Mouse (Mus musculus) activated CD4-positive, CD25-positive, alpha-beta regulatory T cell, adult 4 months (primary cell): ENCODE measurements around the gene Gm10772. TPM values are rescaled to one million over a fixed set of nuclear protein-coding genes. Genes with fewer than 3 reads are reported as not detected.
"Not testable (repeated sequence)": the region's sequence is repeated elsewhere in the genome, so short reads cannot be mapped to it uniquely, and the experiment has no call there.

Experiments
- ATAC-seq: one replicate; pipeline ENCODE4 v1.8.0; 2017
- polyA plus RNA-seq, 2 experiments: library from polyadenylated mRNA; unstranded; fragments of 100-300 nt; shearing (Covaris generic); gene quantifications; one replicate each; pipeline ENCODE4 v1.2.1; 2017

Gm10772 gene
- polyA plus RNA-seq: not detected

- not testable (repeated sequence) for ATAC-seq
Observed at GRCm38 (mm10) chr13:66227473-66227872, at the start of gene Gm10772. Gene Gm10772 (minus strand): TSS chr13:66227573.

GRCm38 (mm10) chr13:66263914-66264313 is 36.5 kb upstream of the Gm10772 start:
- ATAC-seq: not testable (repeated sequence)

- not testable (repeated sequence) for ATAC-seq
Observed at GRCm38 (mm10) chr13:66263141-66263540, 35.8 kb upstream of the Gm10772 start.

- no peak for ATAC-seq
Observed at GRCm38 (mm10) chr13:66214349-66214748, 13.0 kb downstream of the Gm10772 start.

- ATAC-seq: not testable (repeated sequence)
Observed at GRCm38 (mm10) chr13:66213811-66214210, 13.6 kb downstream of the Gm10772 start.

GRCm38 (mm10) chr13:66179172-66179571 is 48.2 kb downstream of the Gm10772 start:
- ATAC-seq: not testable (repeated sequence)

Other genes starting within 250 kb of the Gm10772 start
- gene Gm10324, start 108.0 kb downstream of the Gm10772 start, polyA plus RNA-seq: not detected
- gene 2410141K09Rik, start 213.5 kb upstream of the Gm10772 start, polyA plus RNA-seq: not detected